Mouse (Mus musculus): ENCODE data around the gene Ccdc148.

- no peak for TF ChIP-seq USF1 (IDR thresholded peaks at IDR 0.05; ENCODE audit: low read depth)
- no peak for TF ChIP-seq CEBPB (IDR thresholded peaks at IDR 0.05; ENCODE audit: insufficient read depth, poor library complexity, severe bottlenecking)
- TF ChIP-seq MYOD1 (IDR thresholded peaks at IDR 0.05; ENCODE audit: control insufficient read depth in 1 of 3, insufficient read length in 2 of 3, low read depth in 2 of 3): no peak
- TF ChIP-seq POLR2AphosphoS2 (IDR thresholded peaks at IDR 0.05; ENCODE audit: insufficient read length, low read depth): no peak
- TF ChIP-seq POLR2A (IDR thresholded peaks at IDR 0.05; ENCODE audit: insufficient read length, low read depth): no peak
Observed at GRCm38 (mm10) chr2:59170593-59170992, 10.1 kb upstream of the Ccdc148 start.

All from myocyte (in vitro differentiated cells).